Mouse (Mus musculus): ENCODE results near the gene Serpinb8. TPM values are rescaled to one million over a fixed set of nuclear protein-coding genes. Genes with fewer than 3 reads are reported as not detected.

The Serpinb8 gene
- polyA plus RNA-seq, 1 experiment from 2014 or later = 0.95 TPM

GRCm38 (mm10) chr1:107584932-107585331, 4.9 kb upstream of the Serpinb8 start:
- Histone ChIP-seq H3K27me3 (replicated peaks; ENCODE audit: control insufficient read depth, insufficient read depth, low read length) (no peaks in the 10 kb centered on the region), H3K36me3 (ENCODE audit: control insufficient read depth, insufficient read depth, low read length) (no peaks in the 10 kb centered on the region), H3K9ac (ENCODE audit: low read length) (no peak overlapping the region), H3K4me2 (ENCODE audit: low read length) (no peak overlapping the region), H3K27ac (ENCODE audit: low read depth) (no peak overlapping the region), H3K4me1 (replicated peaks; ENCODE audit: control insufficient read depth, insufficient read depth, low read length) (peaks cover under 1% of the 10 kb centered on the region; the same call in 1 of the 2 replicates), H3K4me3 (ENCODE audit: low read depth, low read length) (no peak overlapping the region), H3K9me3 (ENCODE audit: control insufficient read depth, low read length) (no peaks in the 10 kb centered on the region)
- WGBS = 90% methylated on average over 3 of the region's 3 CpGs
- ATAC-seq (replicated peaks; ENCODE audit: low FRiP score, low TSS enrichment, low read depth) (no peak), DNase-seq (ENCODE audit: low spot score) (no peak)

DNA sequence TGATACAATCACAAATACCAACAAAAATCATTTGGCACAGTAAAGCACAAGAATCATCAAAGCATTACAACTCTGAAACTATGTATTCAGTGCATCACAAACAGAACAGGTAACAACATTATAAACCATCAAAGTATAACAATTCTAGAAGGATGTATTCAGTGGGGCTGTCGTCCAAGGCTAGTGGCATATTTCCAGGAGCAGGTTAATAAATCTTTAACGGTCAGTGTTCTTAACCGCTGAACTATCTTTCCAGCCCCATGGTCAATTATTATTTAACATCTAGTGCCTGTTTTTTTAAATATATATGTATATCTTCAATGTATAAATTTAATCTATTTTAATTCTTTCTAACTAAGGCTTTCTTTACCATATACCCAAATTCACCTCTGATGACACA, 3.6 kb upstream of the Serpinb8 start:
- no peak overlapping the region for H3K27ac ChIP-seq (ENCODE audit: low read depth)
- no peak overlapping the region for H3K9ac ChIP-seq (ENCODE audit: low read length)
- H3K4me3 ChIP-seq (ENCODE audit: low read depth, low read length) = no peak overlapping the region
- DNase-seq (ENCODE audit: low spot score) (no peak), ATAC-seq (replicated peaks; ENCODE audit: low FRiP score, low TSS enrichment, low read depth) (no peak)
- no peaks in the 10 kb centered on the region for H3K9me3 ChIP-seq (ENCODE audit: control insufficient read depth, low read length)
- WGBS = 87% methylated on average over 3 of the region's 3 CpGs
- H3K27me3 ChIP-seq (replicated peaks; ENCODE audit: control insufficient read depth, insufficient read depth, low read length) = no peaks in the 10 kb centered on the region
- no peaks in the 10 kb centered on the region for H3K36me3 ChIP-seq (ENCODE audit: control insufficient read depth, insufficient read depth, low read length)
- H3K4me1 ChIP-seq (replicated peaks; ENCODE audit: control insufficient read depth, insufficient read depth, low read length) = peaks cover 2% of the 10 kb centered on the region; the same call in 1 of the 2 replicates
- no peak overlapping the region for H3K4me2 ChIP-seq (ENCODE audit: low read length)

- no peaks in the 10 kb centered on the region for H3K27me3 ChIP-seq (replicated peaks; ENCODE audit: control insufficient read depth, insufficient read depth, low read length)
- no peaks in the 10 kb centered on the region for H3K36me3 ChIP-seq (ENCODE audit: control insufficient read depth, insufficient read depth, low read length)
- no peak overlapping the region for H3K27ac ChIP-seq (ENCODE audit: low read depth)
- H3K9ac ChIP-seq (ENCODE audit: low read length) = no peak overlapping the region
- H3K4me2 ChIP-seq (ENCODE audit: low read length) = no peak overlapping the region
- H3K4me3 ChIP-seq (ENCODE audit: low read depth, low read length) = no peak overlapping the region
- H3K9me3 ChIP-seq (ENCODE audit: control insufficient read depth, low read length) = no peaks in the 10 kb centered on the region
- peaks cover 2% of the 10 kb centered on the region; the same call in 1 of the 2 replicates for H3K4me1 ChIP-seq (replicated peaks; ENCODE audit: control insufficient read depth, insufficient read depth, low read length)
- no peak for ATAC-seq (replicated peaks; ENCODE audit: low FRiP score, low TSS enrichment, low read depth)
- DNase-seq (ENCODE audit: low spot score) = no peak
These were observed 1.6 kb upstream of the Serpinb8 start for GRCm38 (mm10) chr1:107588206-107588605.

- Histone ChIP-seq H3K9ac (ENCODE audit: low read length) (no peak overlapping the region), H3K27ac (ENCODE audit: low read depth) (no peak overlapping the region), H3K27me3 (replicated peaks; ENCODE audit: control insufficient read depth, insufficient read depth, low read length) (no peaks in the 10 kb centered on the region), H3K4me3 (ENCODE audit: low read depth, low read length) (no peak overlapping the region), H3K36me3 (ENCODE audit: control insufficient read depth, insufficient read depth, low read length) (no peaks in the 10 kb centered on the region), H3K4me2 (ENCODE audit: low read length) (no peak overlapping the region), H3K9me3 (ENCODE audit: control insufficient read depth, low read length) (no peaks in the 10 kb centered on the region), H3K4me1 (replicated peaks; ENCODE audit: control insufficient read depth, insufficient read depth, low read length) (peaks cover 2% of the 10 kb centered on the region; the same call in 1 of the 2 replicates)
- ATAC-seq (replicated peaks; ENCODE audit: low FRiP score, low TSS enrichment, low read depth) (no peak), DNase-seq (ENCODE audit: low spot score) (no peak)
- 60% methylated on average over 1 of the region's 1 CpGs for WGBS
These were observed 1.2 kb upstream of the Serpinb8 start for GRCm38 (mm10) chr1:107588642-107589041.

DNA sequence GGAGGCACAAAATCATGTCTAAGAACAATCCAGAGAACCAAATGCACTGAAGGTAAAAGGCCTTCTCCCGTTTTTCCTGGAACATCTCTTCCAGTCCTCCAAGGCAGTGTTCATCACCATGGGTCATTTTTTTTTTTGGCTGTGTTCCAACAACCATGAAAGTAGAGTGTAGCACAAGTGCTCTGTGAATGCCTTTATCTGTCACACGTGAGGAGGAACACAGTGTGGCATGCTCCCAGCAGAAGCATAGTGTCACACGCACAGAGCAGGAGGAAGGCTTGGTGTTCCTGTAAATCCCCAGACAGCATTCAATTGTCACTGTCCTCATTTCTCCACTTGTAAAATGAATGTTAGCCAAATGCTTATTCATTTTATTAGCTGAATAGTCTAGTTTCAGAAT, 2.8 kb downstream of the Serpinb8 start:
- H3K9ac ChIP-seq (ENCODE audit: low read length) = no peak overlapping the region
- no peaks in the 10 kb centered on the region for H3K27me3 ChIP-seq (replicated peaks; ENCODE audit: control insufficient read depth, insufficient read depth, low read length)
- H3K4me2 ChIP-seq (ENCODE audit: low read length) = no peak overlapping the region
- no peaks in the 10 kb centered on the region for H3K36me3 ChIP-seq (ENCODE audit: control insufficient read depth, insufficient read depth, low read length)
- H3K4me1 ChIP-seq (replicated peaks; ENCODE audit: control insufficient read depth, insufficient read depth, low read length) = peaks cover 2% of the 10 kb centered on the region; the same call in 1 of the 2 replicates
- no peak for ATAC-seq (replicated peaks; ENCODE audit: low FRiP score, low TSS enrichment, low read depth)
- H3K4me3 ChIP-seq (ENCODE audit: low read depth, low read length) = no peak overlapping the region
- H3K9me3 ChIP-seq (ENCODE audit: control insufficient read depth, low read length) = no peaks in the 10 kb centered on the region
- WGBS = 77% methylated on average over 3 of the region's 3 CpGs
- no peak for DNase-seq (ENCODE audit: low spot score)
- H3K27ac ChIP-seq (ENCODE audit: low read depth) = no peak overlapping the region

- Histone ChIP-seq H3K9me3 (ENCODE audit: control insufficient read depth, low read length) (no peaks in the 10 kb centered on the region), H3K36me3 (ENCODE audit: control insufficient read depth, insufficient read depth, low read length) (no peaks in the 10 kb centered on the region), H3K9ac (ENCODE audit: low read length) (no peak overlapping the region), H3K4me3 (ENCODE audit: low read depth, low read length) (no peak overlapping the region), H3K4me1 (replicated peaks; ENCODE audit: control insufficient read depth, insufficient read depth, low read length) (peaks cover 2% of the 10 kb centered on the region; the same call in 1 of the 2 replicates), H3K4me2 (ENCODE audit: low read length) (no peak overlapping the region), H3K27ac (ENCODE audit: low read depth) (no peak overlapping the region), H3K27me3 (replicated peaks; ENCODE audit: control insufficient read depth, insufficient read depth, low read length) (no peaks in the 10 kb centered on the region)
- no peak for DNase-seq (ENCODE audit: low spot score)
- no peak for ATAC-seq (replicated peaks; ENCODE audit: low FRiP score, low TSS enrichment, low read depth)
- whole genome bisulfite sequencing = 73% methylated on average over 2 of the region's 2 CpGs
These were observed 3.7 kb downstream of the Serpinb8 start for GRCm38 (mm10) chr1:107593469-107593868.

- Histone ChIP-seq H3K9ac (ENCODE audit: low read length) (no peak overlapping the region), H3K4me3 (ENCODE audit: low read depth, low read length) (no peak overlapping the region), H3K27ac (ENCODE audit: low read depth) (no peak overlapping the region), H3K9me3 (ENCODE audit: control insufficient read depth, low read length) (no peaks in the 10 kb centered on the region), H3K4me1 (replicated peaks; ENCODE audit: control insufficient read depth, insufficient read depth, low read length) (no peaks in the 10 kb centered on the region), H3K27me3 (replicated peaks; ENCODE audit: control insufficient read depth, insufficient read depth, low read length) (no peaks in the 10 kb centered on the region), H3K36me3 (ENCODE audit: control insufficient read depth, insufficient read depth, low read length) (no peaks in the 10 kb centered on the region), H3K4me2 (ENCODE audit: low read length) (no peak overlapping the region)
- no peak for DNase-seq (ENCODE audit: low spot score)
- no peak for ATAC-seq (replicated peaks; ENCODE audit: low FRiP score, low TSS enrichment, low read depth)
These were observed 7.1 kb downstream of the Serpinb8 start for GRCm38 (mm10) chr1:107596874-107597273.

GRCm38 (mm10) chr1:107598476-107598875, 8.7 kb downstream of the Serpinb8 start:
- Histone ChIP-seq H3K4me1 (replicated peaks; ENCODE audit: control insufficient read depth, insufficient read depth, low read length) (no peaks in the 10 kb centered on the region), H3K9me3 (ENCODE audit: control insufficient read depth, low read length) (no peaks in the 10 kb centered on the region), H3K9ac (ENCODE audit: low read length) (no peak overlapping the region), H3K4me2 (ENCODE audit: low read length) (no peak overlapping the region), H3K27me3 (replicated peaks; ENCODE audit: control insufficient read depth, insufficient read depth, low read length) (no peaks in the 10 kb centered on the region), H3K36me3 (ENCODE audit: control insufficient read depth, insufficient read depth, low read length) (no peaks in the 10 kb centered on the region), H3K27ac (ENCODE audit: low read depth) (no peak overlapping the region), H3K4me3 (ENCODE audit: low read depth, low read length) (no peak overlapping the region)
- DNase-seq (ENCODE audit: low spot score) (no peak), ATAC-seq (replicated peaks; ENCODE audit: low FRiP score, low TSS enrichment, low read depth) (no peak)

DNA sequence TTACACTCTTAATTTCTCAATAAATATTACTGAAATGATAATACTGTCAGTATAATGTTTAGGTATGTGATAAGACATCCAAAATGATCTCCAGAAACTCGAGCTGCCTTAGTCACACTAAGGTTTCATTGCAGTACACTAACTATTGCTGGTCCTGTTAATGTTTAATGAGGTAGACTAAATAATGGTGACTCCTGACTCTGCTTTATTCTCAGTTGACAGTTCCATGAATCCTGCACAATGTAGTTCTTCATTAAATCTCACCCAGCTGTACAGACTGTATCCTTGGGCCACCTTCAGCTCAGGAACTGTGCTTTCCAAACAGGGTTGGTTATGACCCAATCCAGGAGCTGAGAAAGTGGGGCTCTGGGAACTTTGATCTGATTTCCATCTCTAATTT, 19.1 kb downstream of the Serpinb8 start:
- WGBS = 30% methylated on average over 1 of the region's 1 CpGs
- H3K4me1 ChIP-seq (replicated peaks; ENCODE audit: control insufficient read depth, insufficient read depth, low read length) = no peaks in the 10 kb centered on the region
- no peaks in the 10 kb centered on the region for H3K27me3 ChIP-seq (replicated peaks; ENCODE audit: control insufficient read depth, insufficient read depth, low read length)
- no peak for ATAC-seq (replicated peaks; ENCODE audit: low FRiP score, low TSS enrichment, low read depth)
- no peaks in the 10 kb centered on the region for H3K9me3 ChIP-seq (ENCODE audit: control insufficient read depth, low read length)
- H3K27ac ChIP-seq (ENCODE audit: low read depth) = no peak overlapping the region
- H3K4me2 ChIP-seq (ENCODE audit: low read length) = no peak overlapping the region
- no peaks in the 10 kb centered on the region for H3K36me3 ChIP-seq (ENCODE audit: control insufficient read depth, insufficient read depth, low read length)
- no peak overlapping the region for H3K9ac ChIP-seq (ENCODE audit: low read length)
- no peak overlapping the region for H3K4me3 ChIP-seq (ENCODE audit: low read depth, low read length)
- no peak for DNase-seq (ENCODE audit: low spot score)
